ENCODE assay signal across 13 mouse cellular contexts in the genomic region with DNA sequence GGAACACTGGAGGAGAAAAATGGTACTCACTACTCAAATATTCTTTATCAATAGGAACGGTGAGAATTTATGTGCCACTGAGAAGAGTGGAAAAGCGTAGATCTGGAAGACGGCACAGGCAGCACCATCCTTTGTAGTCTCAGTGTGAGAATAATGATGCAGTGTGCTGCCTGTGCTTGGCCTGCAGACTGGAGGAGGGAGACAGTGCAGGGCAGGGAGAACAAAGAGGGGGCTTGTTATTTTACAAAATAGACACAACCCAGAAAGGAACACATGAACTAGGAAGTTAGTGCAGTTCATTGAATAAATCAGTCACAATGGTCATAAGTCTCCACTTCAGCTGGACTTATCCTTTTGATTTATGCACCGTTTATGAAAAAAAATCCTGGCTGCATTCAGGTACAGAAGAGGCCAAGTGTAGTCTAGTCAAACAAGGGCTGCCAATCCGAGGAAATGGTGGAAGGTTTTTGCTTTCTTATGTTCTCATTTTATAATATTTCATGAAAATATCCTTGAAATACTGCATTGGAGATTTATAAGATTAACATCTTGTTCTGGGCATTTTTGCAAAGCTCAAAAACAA.
DNase-seq lines count a peak whose midpoint lies in the region; ATAC-seq and TF ChIP-seq lines count a peak whose summit lies in the region.
"Had no signal": no experiment of that assay in that cellular context is flagged by ENCODE, and none has a peak within 500 bp of the region (broad histone marks: within the 10 kb centered on the region; RNA-seq: fewer than 3 reads in every experiment).

No protein-coding gene starts in this region.

- H3K36me3 ChIP-seq in heart, adult 2 months (ENCODE audit: control insufficient read depth, insufficient read depth, low read length) = peaks cover 16% of the 10 kb centered on the region
- no peaks in the 10 kb centered on the region for H3K36me3 ChIP-seq in forebrain, embryonic 12.5 days (replicated peaks)
- H3K36me3 ChIP-seq in hindbrain, embryonic 16.5 days (ENCODE audit: control insufficient read depth, insufficient read depth, low read length) = no peaks in the 10 kb centered on the region
- H3K36me3 ChIP-seq in neural tube, embryonic 13.5 days = no peaks in the 10 kb centered on the region

- no peak overlapping the region for H3K4me2 ChIP-seq in forebrain, embryonic 12.5 days
- H3K4me2 ChIP-seq in hindbrain, embryonic 16.5 days (ENCODE audit: low read length) = no peak overlapping the region
- no peak overlapping the region for H3K4me2 ChIP-seq in neural tube, embryonic 13.5 days
- H3K4me2 ChIP-seq: lung, embryonic 14.5 days had no signal

- DNase-seq in heart, adult 2 months = no peak
- no peak for DNase-seq in heart, postnatal 14 days
- DNase-seq in T-cell, adult 2 months (ENCODE audit: low spot score) = no peak
- DNase-seq in lung, postnatal 36 days = no peak
- DNase-seq: cerebellum, postnatal 25 days; lung, embryonic 14.5 days had no signal

- peaks cover 6% of the 10 kb centered on the region for H3K4me1 ChIP-seq in heart, adult 2 months (ENCODE audit: control insufficient read depth, insufficient read depth, low read length)
- H3K4me1 ChIP-seq in forebrain, embryonic 12.5 days = peaks cover 10% of the 10 kb centered on the region
- peaks cover 3% of the 10 kb centered on the region for H3K4me1 ChIP-seq in hindbrain, embryonic 16.5 days (ENCODE audit: control insufficient read depth, insufficient read depth, low read depth, low read length)
- H3K4me1 ChIP-seq in neural tube, embryonic 13.5 days (replicated peaks) = peaks cover 10% of the 10 kb centered on the region

- H3K79me2 ChIP-seq in heart, adult 2 months (replicated peaks; ENCODE audit: control insufficient read depth, insufficient read depth, low read length) = no peaks in the 10 kb centered on the region

- H3K9me3 ChIP-seq in forebrain, embryonic 12.5 days = no peaks in the 10 kb centered on the region
- H3K9me3 ChIP-seq in hindbrain, embryonic 16.5 days (ENCODE audit: control insufficient read depth, low read length) = no peaks in the 10 kb centered on the region
- H3K9me3 ChIP-seq in neural tube, embryonic 13.5 days = no peaks in the 10 kb centered on the region

- H3K27me3 ChIP-seq in heart, adult 2 months (ENCODE audit: control insufficient read depth, insufficient read depth, low read length) = no peaks in the 10 kb centered on the region
- H3K27me3 ChIP-seq in forebrain, embryonic 12.5 days = no peaks in the 10 kb centered on the region
- H3K27me3 ChIP-seq in hindbrain, embryonic 16.5 days (replicated peaks; ENCODE audit: control insufficient read depth, insufficient read depth, low read length) = no peaks in the 10 kb centered on the region
- H3K27me3 ChIP-seq in neural tube, embryonic 13.5 days = no peaks in the 10 kb centered on the region

- no peak for TF ChIP-seq POLR2A in heart, adult 2 months (IDR thresholded peaks at IDR 0.05; ENCODE audit: insufficient read depth, low read depth, low read length)

- intact Hi-C loops in heart, adult 2 months (cut with DNase I) = loop anchor here (1.0 to 5.0 kb wide), 2 partner anchors 28 to 196 kb away; no protein-coding TSS in a partner anchor
- intact Hi-C loops in heart, postnatal 14 days (cut with DNase I) = loop anchor here (2.0 to 5.0 kb wide), 2 partner anchors 26 to 201 kb away; no protein-coding TSS in a partner anchor

- no peak for TF ChIP-seq EP300 in heart, adult 2 months (IDR thresholded peaks at IDR 0.05; ENCODE audit: insufficient read depth, low read depth, low read length)

- WGBS in heart, adult 2 months = 62% methylated on average over 5 of the region's 5 CpGs
- WGBS in forebrain, embryonic 12.5 days = 30% methylated on average over 5 of the region's 5 CpGs
- 23% methylated on average over 5 of the region's 5 CpGs for WGBS in hindbrain, embryonic 16.5 days
- 23% methylated on average over 5 of the region's 5 CpGs for WGBS in neural tube, embryonic 13.5 days

- H3K9ac ChIP-seq in heart, adult 2 months (ENCODE audit: low read depth, low read length) = no peak overlapping the region
- no peak overlapping the region for H3K9ac ChIP-seq in forebrain, embryonic 12.5 days
- no peak overlapping the region for H3K9ac ChIP-seq in hindbrain, embryonic 16.5 days (ENCODE audit: low read depth, low read length)
- H3K9ac ChIP-seq in neural tube, embryonic 13.5 days = no peak overlapping the region
- H3K9ac ChIP-seq: lung, embryonic 14.5 days had no signal

- peak overlapping the region; percentile 81 for H3K27ac ChIP-seq in heart, adult 2 months
- H3K27ac ChIP-seq in forebrain, embryonic 12.5 days = no peak overlapping the region
- no peak overlapping the region for H3K27ac ChIP-seq in hindbrain, embryonic 16.5 days (ENCODE audit: low read depth, low read length)
- H3K27ac ChIP-seq in neural tube, embryonic 13.5 days (replicated peaks) = no peak overlapping the region
- H3K27ac ChIP-seq: kidney, postnatal 0 days; left cerebral cortex, adult 2 months had no signal

- no peak for TF ChIP-seq CTCF in heart, adult 2 months (IDR thresholded peaks at IDR 0.05)

- no peak overlapping the region for H3K4me3 ChIP-seq in heart, adult 2 months
- H3K4me3 ChIP-seq in forebrain, embryonic 12.5 days (replicated peaks) = no peak overlapping the region
- H3K4me3 ChIP-seq in hindbrain, embryonic 16.5 days (ENCODE audit: low read length) = no peak overlapping the region
- H3K4me3 ChIP-seq in neural tube, embryonic 13.5 days = no peak overlapping the region
- H3K4me3 ChIP-seq: erythroblast, embryonic 14.5 days; left cerebral cortex, adult 2 months had no signal

- ATAC-seq in forebrain, embryonic 12.5 days (ENCODE audit: low FRiP score) = peak; percentile 86
- ATAC-seq in hindbrain, embryonic 16.5 days = peak; percentile 89
- ATAC-seq in neural tube, embryonic 13.5 days (ENCODE audit: low read depth) = peak; percentile 71; the same call in 1 of the 2 replicates
- ATAC-seq in erythroblast, adult 5-6 weeks (replicated peaks; ENCODE audit: low FRiP score, poor library complexity, severe bottlenecking) = no peak
